Mouse (Mus musculus): ENCODE measurements around the gene Pilrb1.

- no peak for TF ChIP-seq UBTF (IDR thresholded peaks at IDR 0.05; ENCODE audit: borderline replicate concordance, insufficient read depth, low read depth, low read length)
- TF ChIP-seq MXI1 (IDR thresholded peaks at IDR 0.05; ENCODE audit: low read depth, low read length), result no peak
- no peak for TF ChIP-seq CTCF (IDR thresholded peaks at IDR 0.05 in 2 of 3, conservative IDR thresholded peaks at IDR 0.05 in 1 of 3; ENCODE audit: control insufficient read depth in 1 of 3, insufficient read depth in 1 of 3, low read depth in 2 of 3, low read length in 3 of 3, poor library complexity in 1 of 3, severe bottlenecking in 1 of 3)
- TF ChIP-seq MAFK (IDR thresholded peaks at IDR 0.05; ENCODE audit: borderline replicate concordance, low read depth, low read length), result no peak
These were observed 25.4 kb upstream of the Pilrb1 start for GRCm38 (mm10) chr5:137883345-137883744.
